Mouse (Mus musculus) forebrain, postnatal 0 days (tissue): ENCODE results near the gene Klrg1. TPM values are rescaled to one million over a fixed set of nuclear protein-coding genes. Genes with fewer than 3 reads are reported as not detected.

Experiments used
- ATAC-seq: fragments of 200-750 bp; cut with Nextera tagmentation; 2 replicates; pipeline ENCODE4 v1.8.0; 2017; ENCODE audit warnings: mild to moderate bottlenecking, moderate library complexity
- DNase-seq: peaks from one replicate; pipeline ENCODE4 v3.0.0-alpha.2; 2015
- H3K27ac ChIP-seq: fragments of 300-500 bp; sonication (generic); 2 replicates; pipeline ENCODE4 v1.5.1; 2014; ENCODE audit warnings: low read depth, mild to moderate bottlenecking, antibody characterized with exemption, low read length, moderate library complexity, mixed read lengths
- H3K27me3 ChIP-seq: fragments of 300-500 bp; sonication (generic); 2 replicates; pipeline ENCODE4 v1.6.1; 2014; ENCODE audit warnings: mild to moderate bottlenecking, low read length, mixed read lengths; ENCODE audit not compliant: insufficient read depth
- H3K36me3 ChIP-seq: fragments of 300-500 bp; sonication (generic); 2 replicates; pipeline ENCODE4 v1.6.1; 2014; ENCODE audit warnings: mild to moderate bottlenecking, moderate library complexity; ENCODE audit not compliant: insufficient read depth
- H3K4me1 ChIP-seq: fragments of 300-500 bp; sonication (generic); 2 replicates; pipeline ENCODE4 v1.6.1; 2014; ENCODE audit warnings: antibody characterized with exemption; ENCODE audit not compliant: insufficient read depth
- H3K4me2 ChIP-seq: fragments of 300-500 bp; sonication (generic); 2 replicates; pipeline ENCODE4 v1.6.1; 2014; ENCODE audit warnings: low read depth, mild to moderate bottlenecking, moderate library complexity
- H3K4me3 ChIP-seq: fragments of 300-500 bp; sonication (generic); 2 replicates; pipeline ENCODE4 v1.5.1; 2014; ENCODE audit warnings: low read depth, low read length, mixed read lengths
- H3K9ac ChIP-seq: fragments of 300-500 bp; sonication (generic); 2 replicates; pipeline ENCODE4 v1.6.1; 2014; ENCODE audit warnings: mild to moderate bottlenecking
- H3K9me3 ChIP-seq: fragments of 300-500 bp; sonication (generic); 2 replicates; pipeline ENCODE4 v1.6.1; 2016; ENCODE audit warnings: low read length
- CTCF ChIP-seq: sonication (generic); IDR thresholded peaks from 2 replicates; pipeline ENCODE4 v1.5.1; 2016; ENCODE audit warnings: antibody characterized with exemption, control low read depth, low read depth
- WGBS: fragments of 180-500 bp; shearing (Covaris S2); extraction: QIAGEN DNeasy Blood & Tissue Kit; methylation state at CpG from one replicate; pipeline ENCODE4 v1.1.7; 2014; 5-methylcytosine and 5-hydroxymethylcytosine counted together
- polyA plus RNA-seq: library from polyadenylated mRNA; unstranded; fragments of >200 nt; fragmentation: Nextera tagmentation; extraction: Ambion mirVana; gene quantifications from 2 replicates; pipeline ENCODE4 v1.2.1, GENCODE M21; 2015
- total RNA-seq: library from RNA; depleted of rRNA; stranded (reverse); fragments of >200 nt; gene quantifications from 2 replicates; pipeline ENCODE4 v1.2.3, GENCODE M21; 2014

The Klrg1 gene
- total and polyA plus RNA-seq, 2 experiments from 2014 or later: 1.1 to 2.7 TPM

DNA sequence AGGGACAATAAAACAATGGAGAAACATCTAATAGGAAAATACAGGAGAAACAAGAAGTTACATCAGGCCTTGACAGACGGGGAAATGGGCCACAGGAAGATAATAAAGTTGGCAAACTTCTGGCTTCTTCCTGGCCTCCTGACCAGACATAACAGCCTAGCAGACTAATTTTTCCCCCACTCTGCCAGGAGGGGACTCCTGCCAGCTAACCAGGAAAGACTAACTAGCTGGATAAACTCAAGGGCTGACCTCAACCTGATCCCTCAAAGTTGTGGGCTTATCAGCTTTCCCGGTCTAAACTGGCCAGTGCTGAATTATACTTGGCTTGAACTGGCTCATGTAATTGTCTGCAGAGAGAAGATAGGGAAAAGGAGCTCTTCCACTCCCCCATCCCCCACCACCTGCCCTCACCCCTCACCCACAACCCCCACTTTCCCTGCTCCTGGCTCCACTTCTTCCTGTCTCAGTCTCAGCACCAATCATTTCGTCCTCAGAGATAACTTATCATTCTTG lies 17.0 kb upstream of the Klrg1 start:
- no peaks in the 10 kb centered on the region for H3K36me3 ChIP-seq
- no peak overlapping the region for H3K9ac ChIP-seq
- H3K27me3 ChIP-seq: no peaks in the 10 kb centered on the region
- no peak for TF ChIP-seq CTCF
- no peaks in the 10 kb centered on the region for H3K4me1 ChIP-seq
- H3K27ac ChIP-seq: no peak overlapping the region
- no peaks in the 10 kb centered on the region for H3K9me3 ChIP-seq
- DNase-seq (no peak), ATAC-seq (no peak)
- H3K4me2 ChIP-seq: no peak overlapping the region
- no peak overlapping the region for H3K4me3 ChIP-seq
- WGBS: 74% methylated on average over 3 of the region's 3 CpGs

DNA sequence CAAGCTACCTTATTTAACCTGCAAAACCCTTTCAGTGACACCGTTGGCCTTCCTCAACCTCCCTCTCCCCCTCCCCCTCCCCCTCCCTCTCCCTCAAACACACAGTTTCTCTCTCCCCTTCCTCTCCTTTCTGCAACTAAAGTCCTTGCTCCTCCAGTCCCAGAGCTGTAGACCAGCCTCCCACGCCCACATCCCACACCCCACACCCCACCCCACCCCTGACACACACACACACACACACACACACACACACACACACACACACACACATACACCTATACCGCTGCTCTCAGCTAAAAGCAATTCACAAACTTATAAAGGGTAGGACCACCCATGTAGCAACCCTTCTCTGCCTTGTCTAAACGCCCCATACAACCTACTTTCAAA lies 15.5 kb upstream of the Klrg1 start:
- 41% methylated on average over 4 of the region's 4 CpGs for WGBS
- no peak overlapping the region for H3K9ac ChIP-seq
- H3K27ac ChIP-seq: peak overlapping the region; percentile 90; the same call in 1 of the 2 replicates

DNA sequence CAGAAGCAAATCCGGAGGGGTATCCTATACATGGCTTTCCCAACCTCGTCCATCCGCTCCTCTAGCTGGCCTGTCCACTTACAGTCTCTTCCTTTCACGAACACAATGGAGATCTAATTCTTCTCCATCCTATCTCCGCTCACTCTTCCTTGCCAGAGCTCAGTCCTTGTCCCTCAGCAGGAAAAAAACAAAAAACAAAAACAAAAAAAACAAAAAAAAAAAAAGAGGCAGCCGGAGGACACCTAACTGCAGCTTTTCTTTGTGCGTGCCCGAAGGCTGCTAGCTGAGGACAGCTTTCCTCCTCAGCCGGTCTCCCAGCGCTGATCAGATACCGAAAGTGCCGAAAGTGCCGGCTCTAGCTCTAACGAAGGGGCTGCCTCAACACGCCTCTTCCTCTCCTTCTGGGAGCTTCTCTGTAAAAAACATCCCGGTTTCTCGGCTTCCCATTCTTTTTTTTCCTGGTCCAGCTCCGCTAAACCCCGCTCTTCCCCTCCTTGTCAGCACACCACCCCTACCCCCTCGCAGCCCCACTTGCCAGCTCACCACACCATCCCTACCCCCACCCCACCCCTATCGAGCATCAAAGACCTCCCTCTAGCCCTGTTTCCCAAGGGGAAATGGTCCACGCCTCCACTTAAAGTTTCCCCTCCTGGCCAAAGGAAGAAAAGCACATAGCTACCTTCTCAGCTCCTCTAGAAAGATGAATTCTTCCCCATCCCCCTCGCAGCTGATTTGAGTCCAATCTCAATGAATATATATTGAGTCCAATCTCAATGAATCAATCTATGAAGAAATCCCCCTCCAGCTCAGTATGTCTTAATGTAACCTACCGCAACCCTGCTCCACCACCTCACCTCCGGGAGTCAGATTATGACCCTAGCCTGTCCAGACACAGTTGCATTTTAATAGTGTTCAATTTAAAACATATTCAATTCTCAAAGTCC lies 14.9 kb upstream of the Klrg1 start:
- no peaks in the 10 kb centered on the region for H3K36me3 ChIP-seq
- peak overlapping the region; percentile 50 for H3K4me3 ChIP-seq
- ATAC-seq (peak; percentile 93), DNase-seq (peak; percentile 78)
- H3K4me2 ChIP-seq: peak overlapping the region; percentile 74
- WGBS: 7% methylated on average over 25 of the region's 25 CpGs
- peak overlapping the region; percentile 78 for H3K9ac ChIP-seq
- H3K27me3 ChIP-seq: no peaks in the 10 kb centered on the region
- peak; percentile 48 for TF ChIP-seq CTCF
- H3K9me3 ChIP-seq: no peaks in the 10 kb centered on the region
- peak overlapping the region; percentile 90 for H3K27ac ChIP-seq
- no peaks in the 10 kb centered on the region for H3K4me1 ChIP-seq

More for the DNA sequence above, 15.5 kb upstream of the Klrg1 start:
- DNase-seq (no peak), ATAC-seq (no peak)
- H3K4me1 ChIP-seq: no peaks in the 10 kb centered on the region
- H3K27me3 ChIP-seq: no peaks in the 10 kb centered on the region
- no peak overlapping the region for H3K4me3 ChIP-seq
- no peaks in the 10 kb centered on the region for H3K36me3 ChIP-seq
- no peak for TF ChIP-seq CTCF
- peak overlapping the region; percentile 74; the same call in 1 of the 2 replicates for H3K4me2 ChIP-seq
- no peaks in the 10 kb centered on the region for H3K9me3 ChIP-seq

DNA sequence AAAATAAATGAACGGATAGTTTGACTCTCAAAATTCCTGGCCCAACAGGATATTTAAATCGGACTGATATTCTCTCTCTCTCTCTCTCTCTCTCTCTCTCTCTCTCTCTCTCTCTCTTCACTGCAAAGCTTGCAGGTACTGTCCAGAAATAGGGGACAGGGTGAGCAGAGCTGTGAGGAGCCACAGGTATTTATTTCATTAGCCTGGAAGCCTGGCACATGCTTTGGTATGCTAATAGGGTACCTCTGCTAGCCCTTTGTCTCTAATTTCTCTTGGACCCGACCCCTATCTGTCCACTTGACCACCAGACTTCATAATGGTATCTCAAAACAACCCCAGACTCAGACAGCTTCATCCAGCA lies 14.2 kb upstream of the Klrg1 start:
- no peaks in the 10 kb centered on the region for H3K36me3 ChIP-seq
- WGBS: 19% methylated on average over 3 of the region's 3 CpGs

DNA sequence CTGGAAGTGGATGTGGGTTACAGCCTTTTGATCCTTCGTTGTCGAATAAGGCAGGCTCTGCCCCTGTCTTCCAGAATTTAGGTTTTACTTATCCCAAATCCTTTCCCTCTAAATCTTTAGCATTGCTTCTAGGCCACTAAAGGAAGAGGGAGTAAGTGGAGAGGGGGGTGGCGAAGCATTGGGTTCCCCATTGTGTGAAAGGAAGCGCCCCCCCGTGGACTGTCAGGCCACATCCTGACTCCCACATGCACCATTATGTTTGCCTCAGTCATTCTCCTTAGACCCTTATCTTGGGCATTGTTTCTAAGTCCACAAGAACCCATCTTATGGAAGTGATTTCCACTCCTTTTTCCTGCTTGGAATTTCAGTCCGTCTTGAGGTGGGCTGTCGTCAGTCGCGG lies 12.6 kb upstream of the Klrg1 start:
- Histone ChIP-seq H3K27ac (no peak overlapping the region), H3K4me3 (no peak overlapping the region), H3K27me3 (no peaks in the 10 kb centered on the region), H3K9ac (no peak overlapping the region), H3K9me3 (no peaks in the 10 kb centered on the region), H3K4me2 (no peak overlapping the region), H3K4me1 (no peaks in the 10 kb centered on the region), H3K36me3 (no peaks in the 10 kb centered on the region)
- no peak for ATAC-seq
- DNase-seq: no peak
- WGBS: 65% methylated on average over 9 of the region's 9 CpGs
- 0 out of 2 replicates have a peak, but pooled peaks have one; percentile 13 for TF ChIP-seq CTCF

More for the DNA sequence above, 14.2 kb upstream of the Klrg1 start:
- Histone ChIP-seq H3K27ac (peak overlapping the region; percentile 90), H3K4me1 (no peaks in the 10 kb centered on the region), H3K9me3 (no peaks in the 10 kb centered on the region), H3K4me3 (peak overlapping the region; percentile 50), H3K9ac (peak overlapping the region; percentile 78), H3K27me3 (no peaks in the 10 kb centered on the region), H3K4me2 (peak overlapping the region; percentile 74)
- peak; percentile 10 for ATAC-seq
- DNase-seq: no peak
- no peak for TF ChIP-seq CTCF

DNA sequence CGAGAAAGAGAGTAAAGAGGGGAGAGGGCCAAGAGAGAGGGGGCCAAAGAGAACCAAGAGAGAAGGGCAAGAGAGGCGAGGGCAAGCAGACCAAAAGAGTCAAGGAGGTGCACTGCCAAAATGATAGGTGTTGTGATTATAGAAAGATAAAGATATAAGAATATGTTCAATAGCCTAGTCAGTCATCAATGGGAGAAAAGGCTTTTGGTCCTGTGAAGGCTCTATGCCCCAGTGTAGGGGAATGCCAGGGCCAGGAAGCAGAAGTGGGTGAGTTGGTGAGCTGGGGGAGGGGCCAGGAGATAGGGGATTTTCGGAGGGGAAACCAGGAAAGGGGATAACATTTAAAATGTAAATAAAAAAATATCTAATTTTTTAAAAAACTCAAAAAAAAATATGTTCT lies 11.6 kb upstream of the Klrg1 start:
- no peak for TF ChIP-seq CTCF
- ATAC-seq (no peak), DNase-seq (no peak)
- H3K4me2 ChIP-seq: no peak overlapping the region
- H3K9me3 ChIP-seq: no peaks in the 10 kb centered on the region
- no peaks in the 10 kb centered on the region for H3K36me3 ChIP-seq
- WGBS: 87% methylated on average over 3 of the region's 3 CpGs
- H3K27ac ChIP-seq: no peak overlapping the region
- H3K27me3 ChIP-seq: no peaks in the 10 kb centered on the region
- no peak overlapping the region for H3K9ac ChIP-seq
- no peak overlapping the region for H3K4me3 ChIP-seq
- no peaks in the 10 kb centered on the region for H3K4me1 ChIP-seq

DNA sequence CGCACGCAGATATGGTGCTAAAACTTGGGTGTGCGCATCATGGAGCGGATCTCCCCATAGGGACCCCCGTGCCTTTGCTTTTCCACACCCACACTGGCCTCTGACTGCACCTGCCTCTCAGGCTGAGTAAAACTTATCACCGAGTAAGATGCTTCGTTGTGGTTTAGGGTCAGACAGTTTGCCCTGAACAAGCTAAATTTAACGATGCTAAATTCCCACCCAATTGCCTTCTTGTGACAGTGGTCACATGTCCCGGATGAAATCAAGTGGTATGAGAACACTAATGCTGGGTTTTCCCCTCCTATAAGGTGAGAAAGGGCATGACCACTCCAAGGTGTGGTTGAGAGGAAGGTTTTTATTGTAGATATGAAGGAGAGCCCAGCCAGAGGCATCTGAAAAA lies 11.1 kb upstream of the Klrg1 start:
- no peak overlapping the region for H3K27ac ChIP-seq
- no peak for DNase-seq
- no peak overlapping the region for H3K9ac ChIP-seq
- no peaks in the 10 kb centered on the region for H3K36me3 ChIP-seq
- no peaks in the 10 kb centered on the region for H3K9me3 ChIP-seq
- H3K4me2 ChIP-seq: no peak overlapping the region
- TF ChIP-seq CTCF: no peak
- no peaks in the 10 kb centered on the region for H3K27me3 ChIP-seq
- ATAC-seq: no peak
- H3K4me1 ChIP-seq: no peaks in the 10 kb centered on the region
- 91% methylated on average over 9 of the region's 9 CpGs for WGBS
- no peak overlapping the region for H3K4me3 ChIP-seq
